Mouse (Mus musculus) forelimb bud, embryonic 11.5 days (tissue): ENCODE measurements around the gene Vmn1r1.
"Not testable (repeated sequence)": the region's sequence is repeated elsewhere in the genome, so short reads cannot be mapped to it uniquely, and the experiment has no call there.

Experiments used
- DNase-seq: peaks from one replicate; pipeline ENCODE4 v3.0.0-alpha.2; 2012; ENCODE audit warnings: low read depth, low spot score

Vmn1r1 gene

GRCm38 (mm10) chr1:182164386-182164785 is at the start of gene Vmn1r1:
TSS of gene Vmn1r1 (minus strand) at chr1:182164486.
- DNase-seq = no peak

- no peak for DNase-seq
Measured at GRCm38 (mm10) chr1:182210322-182210721, 46.0 kb upstream of the Vmn1r1 start.

DNA sequence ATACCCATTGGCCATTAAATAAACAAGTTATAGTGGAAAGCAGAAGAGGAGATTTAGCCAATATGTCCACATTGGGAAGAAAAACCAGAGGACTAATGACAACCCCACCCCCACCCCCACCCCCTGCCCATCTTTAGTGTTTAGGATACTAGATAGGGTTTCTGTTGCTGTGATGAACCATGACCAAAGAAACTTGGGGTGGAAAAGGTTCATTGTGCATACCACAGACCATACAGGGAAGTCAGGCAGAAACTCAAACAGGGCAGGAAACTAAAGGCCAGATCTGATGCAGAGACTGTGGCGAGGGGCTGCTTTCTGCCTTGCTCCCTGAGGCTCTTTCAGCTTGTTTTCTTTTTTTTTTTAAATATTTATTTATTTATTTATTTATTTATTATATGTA is 28.3 kb upstream of the Vmn1r1 start:
- DNase-seq = no peak

DNA sequence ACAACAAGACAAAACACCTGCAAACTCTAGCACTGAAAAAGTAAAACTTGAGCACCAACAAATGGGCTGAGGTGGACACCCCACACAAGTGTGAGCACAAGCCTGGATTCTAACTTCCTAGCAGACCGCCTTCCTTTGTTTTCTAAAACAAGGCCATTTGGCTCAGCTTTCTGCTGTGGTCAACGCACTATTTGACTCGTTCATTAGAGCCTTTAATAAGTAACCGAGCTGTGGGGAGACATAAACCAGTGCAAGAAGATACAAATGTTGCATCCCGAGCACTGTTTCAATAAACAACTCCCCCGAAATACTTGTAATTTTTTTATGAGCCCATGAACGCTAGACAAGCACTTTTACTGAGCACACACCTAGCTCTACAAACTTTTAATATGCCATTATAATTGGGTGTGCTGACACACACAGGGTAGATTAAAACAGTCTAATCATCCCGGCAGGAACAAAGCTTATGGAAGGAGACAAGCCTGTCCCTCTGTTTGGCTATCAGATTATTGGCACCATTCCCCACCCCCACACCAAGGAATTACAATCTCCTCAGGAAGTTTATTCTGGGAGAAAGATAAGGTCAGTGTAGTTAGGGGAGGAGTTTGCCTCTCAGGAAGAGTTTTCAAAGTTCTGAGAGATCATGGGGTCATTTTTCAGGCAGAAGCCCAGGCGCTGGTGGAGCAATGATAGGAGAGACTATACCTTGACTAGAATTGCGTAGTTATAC is 27.7 kb upstream of the Vmn1r1 start:
- no peak for DNase-seq

GRCm38 (mm10) chr1:182191181-182191580 is 26.9 kb upstream of the Vmn1r1 start:
- DNase-seq = no peak

- DNase-seq = no peak
Measured at GRCm38 (mm10) chr1:182189669-182190440, 25.6 kb upstream of the Vmn1r1 start.

DNA sequence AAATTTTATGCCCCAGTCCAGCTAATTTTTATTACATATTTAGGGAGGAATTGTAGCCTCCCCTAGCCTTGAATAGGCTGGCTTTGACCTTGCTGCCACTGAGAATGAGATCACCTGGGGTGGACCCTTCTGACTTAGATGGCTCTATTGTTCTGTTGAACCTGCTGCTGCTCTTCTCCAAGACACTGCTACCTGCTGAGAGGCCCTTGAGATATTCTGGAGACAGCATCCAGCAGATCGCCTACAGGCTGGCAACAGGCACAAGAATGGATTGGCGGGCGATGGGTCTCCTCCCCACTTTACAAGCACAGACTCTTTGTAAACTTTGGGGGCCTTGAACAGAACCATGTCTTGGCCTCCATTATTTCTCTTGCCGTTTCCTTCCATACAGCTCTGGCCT is 18.2 kb upstream of the Vmn1r1 start:
- DNase-seq = not testable (repeated sequence)

- DNase-seq = no peak
Measured at GRCm38 (mm10) chr1:182181456-182182305, 17.4 kb upstream of the Vmn1r1 start.

GRCm38 (mm10) chr1:182176985-182177384 is 12.7 kb upstream of the Vmn1r1 start:
- DNase-seq = not testable (repeated sequence)

- DNase-seq = not testable (repeated sequence)
Measured at GRCm38 (mm10) chr1:182170206-182170605, 5.9 kb upstream of the Vmn1r1 start.

- no peak for DNase-seq
Measured at GRCm38 (mm10) chr1:182162951-182163350, 1.3 kb downstream of the Vmn1r1 start.

- no peak for DNase-seq
Measured at GRCm38 (mm10) chr1:182159575-182159974, 4.7 kb downstream of the Vmn1r1 start.

- DNase-seq = no peak
Measured at GRCm38 (mm10) chr1:182157734-182158133, 6.6 kb downstream of the Vmn1r1 start.

GRCm38 (mm10) chr1:182149966-182150365 is 14.3 kb downstream of the Vmn1r1 start:
- no peak for DNase-seq

GRCm38 (mm10) chr1:182148864-182149514 is 15.3 kb downstream of the Vmn1r1 start:
- no peak for DNase-seq

- DNase-seq = peak; percentile 77
Measured at GRCm38 (mm10) chr1:182145546-182145945, 18.7 kb downstream of the Vmn1r1 start.

- no peak for DNase-seq
Measured at GRCm38 (mm10) chr1:182143288-182143687, 21.0 kb downstream of the Vmn1r1 start.

- no peak for DNase-seq
Measured at GRCm38 (mm10) chr1:182142725-182143124, 21.6 kb downstream of the Vmn1r1 start.

DNA sequence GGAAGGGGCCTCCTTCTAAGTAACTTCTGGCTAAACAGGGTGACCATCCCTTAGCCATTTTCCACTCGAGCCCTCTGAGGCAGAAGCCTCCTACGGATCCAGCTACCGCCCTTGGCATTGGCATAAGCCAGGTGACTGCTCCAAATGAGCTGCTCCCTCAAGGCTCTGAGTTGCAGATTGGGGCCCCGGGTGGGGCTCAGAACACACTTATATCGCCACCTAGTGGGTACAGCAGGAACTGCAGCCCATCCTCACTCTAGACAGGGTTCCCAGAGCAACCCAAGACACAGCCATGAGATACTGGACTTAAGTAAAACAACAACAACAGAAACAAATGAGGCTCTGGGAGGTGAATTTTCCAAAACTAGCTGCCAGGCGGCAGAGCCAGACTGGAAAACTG is 23.9 kb downstream of the Vmn1r1 start:
- DNase-seq = peak; percentile 76

GRCm38 (mm10) chr1:182139937-182140336 is 24.3 kb downstream of the Vmn1r1 start:
- DNase-seq = no peak

DNA sequence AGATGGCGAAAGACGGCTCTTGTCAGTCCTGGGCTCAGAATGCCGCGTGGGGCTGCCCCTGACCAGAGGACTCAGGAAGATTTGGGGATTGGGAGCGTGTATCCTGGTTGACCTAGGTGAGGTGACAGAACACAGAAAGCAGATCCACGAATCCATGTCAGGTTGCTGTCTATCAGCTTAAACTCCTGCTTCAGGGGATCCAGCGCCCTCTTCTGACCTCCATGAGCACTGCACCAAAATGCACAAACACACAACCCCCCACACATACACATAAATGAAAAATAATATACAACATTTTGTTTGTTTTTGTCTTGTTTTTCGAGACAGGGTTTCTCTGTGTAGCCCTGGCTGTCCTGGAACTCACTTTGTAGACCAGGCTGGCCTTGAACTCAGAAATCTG is 26.1 kb downstream of the Vmn1r1 start:
- DNase-seq = no peak
